Mouse (Mus musculus): Measurements from ENCODE around the gene Pde11a.
A peak's percentile ranks its signal among the peaks of the same experiment; 100 is the strongest.
"Not testable (repeated sequence)": the region's sequence is repeated elsewhere in the genome, so short reads cannot be mapped to it uniquely, and the experiment has no call there.

Gene Pde11a

GRCm38 (mm10) chr2:75987739-75988138 is 350.8 kb downstream of the Pde11a start:
- DNase-seq: peak in 1 of 2 experiments; percentile 40

- peak; percentile 67 to 77 for DNase-seq
Observed at GRCm38 (mm10) chr2:75985124-75985523, 353.4 kb downstream of the Pde11a start.

GRCm38 (mm10) chr2:75983847-75984246 is 354.7 kb downstream of the Pde11a start:
- DNase-seq: peak in 1 of 2 experiments; percentile 29

GRCm38 (mm10) chr2:75983091-75983490 is 355.5 kb downstream of the Pde11a start:
- DNase-seq: no peak

GRCm38 (mm10) chr2:75982626-75983025 is 355.9 kb downstream of the Pde11a start:
- no peak for DNase-seq

- DNase-seq: peak; percentile 81 to 83
Observed at GRCm38 (mm10) chr2:75981440-75982081, 357.0 kb downstream of the Pde11a start, which contains the start of gene Ttc30a1. Ttc30a1 (minus strand) TSS chr2:75981967.

- DNase-seq: not testable (repeated sequence)
Observed at GRCm38 (mm10) chr2:75980933-75981439, 357.6 kb downstream of the Pde11a start.

GRCm38 (mm10) chr2:75977752-75978368 is 360.7 kb downstream of the Pde11a start, which contains the start of gene Ttc30a2:
Ttc30a2 (minus strand) TSS chr2:75978170.
- not testable (repeated sequence) for DNase-seq

- not testable (repeated sequence) for DNase-seq
Observed at GRCm38 (mm10) chr2:75976070-75976469, 362.5 kb downstream of the Pde11a start.

- no peak for DNase-seq
Observed at GRCm38 (mm10) chr2:75974131-75974530, 364.4 kb downstream of the Pde11a start.

GRCm38 (mm10) chr2:75964972-75965371 is 373.6 kb downstream of the Pde11a start:
- DNase-seq: peak; percentile 55 to 74

- DNase-seq: peak; percentile 70 to 79
Observed at GRCm38 (mm10) chr2:75964512-75964911, 374.1 kb downstream of the Pde11a start.

GRCm38 (mm10) chr2:75964051-75964450 is 374.5 kb downstream of the Pde11a start:
- no peak for DNase-seq

GRCm38 (mm10) chr2:75963211-75963840 is 375.2 kb downstream of the Pde11a start:
- no peak for DNase-seq

GRCm38 (mm10) chr2:75960366-75961330 is 377.9 kb downstream of the Pde11a start:
- no peak for DNase-seq

GRCm38 (mm10) chr2:75959850-75960365 is 378.7 kb downstream of the Pde11a start:
- DNase-seq: peak; percentile 40 to 63

- DNase-seq: peak in 1 of 2 experiments; percentile 24
Observed at GRCm38 (mm10) chr2:75959183-75959849, 379.3 kb downstream of the Pde11a start.

- DNase-seq: no peak
Observed at GRCm38 (mm10) chr2:75955709-75956108, 382.9 kb downstream of the Pde11a start.

GRCm38 (mm10) chr2:75953320-75953719 is 385.3 kb downstream of the Pde11a start:
- DNase-seq: no peak

GRCm38 (mm10) chr2:75950685-75951084 is 387.9 kb downstream of the Pde11a start:
- DNase-seq: no peak

All from cerebellum, postnatal 25 days (tissue).